Mouse (Mus musculus): ENCODE results near the gene Nlrp10.

Nlrp10 gene

DNA sequence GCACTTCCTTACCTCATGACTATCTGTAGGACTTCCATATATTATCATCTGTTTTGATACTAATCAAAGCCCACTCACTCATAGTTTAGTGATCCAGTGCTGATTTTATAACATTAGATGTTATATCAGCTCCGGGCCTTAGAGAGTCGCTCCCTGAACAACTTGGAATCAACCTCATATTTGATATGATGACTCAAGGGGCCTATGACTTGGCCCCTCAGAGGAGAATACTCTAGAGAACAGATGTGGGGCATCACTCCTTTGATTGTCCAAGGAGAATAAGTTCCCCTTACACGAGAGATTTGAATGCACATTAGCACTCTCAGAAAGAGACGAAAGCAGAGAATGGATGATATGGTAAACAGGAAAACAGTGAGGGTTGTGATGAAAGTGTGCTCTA is 45.1 kb downstream of the Nlrp10 start, which contains the start of gene Olfr518:
Olfr518 (minus strand) TSS at position 101 of the 400 bp plus-strand sequence.
- no peak for DNase-seq

DNA sequence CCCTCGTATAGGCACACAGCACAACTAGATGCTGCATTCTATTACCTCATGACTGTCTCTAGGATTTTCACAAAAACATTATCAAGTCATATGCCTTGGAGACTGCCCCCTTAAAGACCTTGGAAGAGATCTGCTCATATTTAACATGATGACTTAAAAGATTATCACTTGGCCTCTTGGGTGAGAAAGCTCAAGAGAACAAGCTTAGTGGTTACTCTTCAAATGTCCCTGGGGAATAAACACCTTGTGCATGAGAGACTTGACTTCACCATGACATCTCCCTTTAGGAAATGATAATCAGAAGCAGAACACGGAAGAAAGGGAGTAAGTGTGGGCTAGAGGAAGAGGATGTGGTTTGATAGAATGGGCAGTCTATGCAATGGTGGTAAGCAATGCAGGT is 57.7 kb downstream of the Nlrp10 start, which contains the start of gene Olfr517:
Olfr517 (minus strand) TSS at position 101 of the 400 bp plus-strand sequence.
- no peak for DNase-seq
